Mouse (Mus musculus) intestine, embryonic 15.5 days (tissue): ENCODE results near the gene Atxn1. TPM values are rescaled to one million over a fixed set of nuclear protein-coding genes. Genes with fewer than 3 reads are reported as not detected.

Experiments used
- ATAC-seq: fragments of 200-750 bp; cut with Nextera tagmentation; 2 replicates; pipeline ENCODE4 v1.8.0; 2017; ENCODE audit warnings: moderate TSS enrichment, moderate library complexity
- H3K27ac ChIP-seq: fragments of 300-500 bp; sonication (generic); 2 replicates; pipeline ENCODE4 v1.5.1; 2015; ENCODE audit warnings: mild to moderate bottlenecking, inconsistent platforms
- H3K27me3 ChIP-seq: fragments of 300-500 bp; sonication (generic); replicated peaks from 2 replicates; pipeline ENCODE4 v1.6.1; 2015; ENCODE audit warnings: inconsistent platforms
- H3K36me3 ChIP-seq: fragments of 300-500 bp; sonication (generic); 2 replicates; pipeline ENCODE4 v1.6.1; 2015; ENCODE audit warnings: inconsistent platforms
- H3K4me1 ChIP-seq: fragments of 300-500 bp; sonication (generic); replicated peaks from 2 replicates; pipeline ENCODE4 v1.6.1; 2015; ENCODE audit warnings: inconsistent platforms
- H3K4me2 ChIP-seq: fragments of 300-500 bp; sonication (generic); replicated peaks from 2 replicates; pipeline ENCODE4 v1.6.1; 2015; ENCODE audit warnings: mild to moderate bottlenecking, inconsistent platforms
- H3K4me3 ChIP-seq: fragments of 300-500 bp; sonication (generic); replicated peaks from 2 replicates; pipeline ENCODE4 v1.5.1; 2015; ENCODE audit warnings: inconsistent platforms
- H3K9ac ChIP-seq: fragments of 300-500 bp; sonication (generic); 2 replicates; pipeline ENCODE4 v1.6.1; 2015; ENCODE audit warnings: inconsistent platforms
- H3K9me3 ChIP-seq: fragments of 300-500 bp; sonication (generic); 2 replicates; pipeline ENCODE4 v1.6.1; 2016; ENCODE audit warnings: inconsistent platforms
- WGBS: fragments of 180-500 bp; shearing (Covaris S2); methylation state at CpG from one replicate; pipeline ENCODE4 v1.1.7; 2015; 5-methylcytosine and 5-hydroxymethylcytosine counted together
- polyA plus RNA-seq: library from polyadenylated mRNA; unstranded; fragments of >200 nt; fragmentation: Nextera tagmentation; extraction: Ambion mirVana; gene quantifications from 2 replicates; pipeline ENCODE4 v1.2.1, GENCODE M21; 2015

The Atxn1 gene
- polyA plus RNA-seq, 1 experiment from 2014 or later, result 5.7 TPM

DNA sequence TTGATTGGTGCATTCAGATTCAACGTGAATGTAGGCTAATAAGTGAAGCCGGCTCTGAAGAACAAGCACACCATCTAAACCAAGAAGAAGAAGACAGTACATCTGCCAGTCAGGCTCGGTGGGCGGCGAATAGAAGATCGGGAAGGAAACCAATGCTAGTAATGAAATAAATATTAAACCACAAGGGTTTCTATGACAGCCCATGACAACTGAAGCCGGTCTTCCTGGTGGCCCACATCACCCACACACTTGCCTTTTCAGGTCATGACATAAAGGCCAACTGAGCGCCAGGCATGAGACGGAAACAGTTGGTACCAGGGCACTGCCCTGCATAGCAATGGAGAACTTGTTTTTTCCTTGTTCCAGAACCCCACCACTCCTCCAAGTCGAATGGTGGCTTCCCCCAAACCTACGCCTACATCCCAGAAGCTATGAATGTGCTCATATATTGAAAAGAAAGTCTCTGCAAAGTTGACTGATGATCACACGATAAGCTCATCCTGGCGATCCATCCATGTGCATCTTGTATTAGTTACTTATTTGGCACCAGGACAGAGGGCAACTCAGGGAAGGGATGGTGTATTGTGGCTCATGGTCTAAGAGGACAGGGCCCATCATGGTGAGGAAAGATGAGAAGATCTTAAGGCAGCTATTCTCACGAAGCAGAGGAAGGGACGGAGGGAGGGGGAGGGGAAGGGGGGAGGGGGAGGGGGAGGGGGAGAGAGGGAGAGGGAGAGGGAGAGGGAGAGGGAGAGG, 45.7 kb downstream of the Atxn1 start:
- Histone ChIP-seq H3K27me3 (no peaks in the 10 kb centered on the region), H3K9ac (no peak overlapping the region), H3K4me3 (no peak overlapping the region), H3K4me2 (no peak overlapping the region), H3K27ac (no peak overlapping the region), H3K36me3 (no peaks in the 10 kb centered on the region), H3K4me1 (no peaks in the 10 kb centered on the region), H3K9me3 (no peaks in the 10 kb centered on the region)
- no peak for ATAC-seq
- whole genome bisulfite sequencing, result 95% methylated on average over 13 of the region's 15 CpGs

DNA sequence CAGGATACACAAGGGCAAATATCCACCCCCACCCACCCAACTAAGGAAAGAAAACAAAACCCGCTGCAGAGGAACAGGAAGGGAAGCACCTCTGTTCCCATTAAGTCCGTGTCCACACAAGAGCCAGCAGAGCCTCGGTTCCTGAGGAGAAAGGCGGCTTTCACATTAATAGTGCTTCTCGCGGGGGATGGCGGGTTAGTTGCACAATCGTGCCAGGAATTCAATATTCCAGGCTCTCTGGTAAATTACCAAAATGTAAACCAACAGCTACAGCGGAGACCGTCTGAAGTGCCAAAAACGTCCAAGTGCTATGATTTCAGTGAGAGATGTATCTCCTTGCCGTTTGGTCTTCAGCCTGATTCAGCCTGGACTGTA, 46.8 kb downstream of the Atxn1 start:
- WGBS, result 51% methylated on average over 12 of the region's 12 CpGs
- no peaks in the 10 kb centered on the region for H3K36me3 ChIP-seq
- H3K4me2 ChIP-seq, result no peak overlapping the region
- no peaks in the 10 kb centered on the region for H3K27me3 ChIP-seq
- H3K4me1 ChIP-seq, result no peaks in the 10 kb centered on the region
- H3K27ac ChIP-seq, result no peak overlapping the region
- no peaks in the 10 kb centered on the region for H3K9me3 ChIP-seq
- H3K9ac ChIP-seq, result no peak overlapping the region
- H3K4me3 ChIP-seq, result no peak overlapping the region
- no peak for ATAC-seq

GRCm38 (mm10) chr13:45917058-45918005, 47.5 kb downstream of the Atxn1 start:
- Histone ChIP-seq H3K36me3 (no peaks in the 10 kb centered on the region), H3K4me2 (no peak overlapping the region), H3K4me1 (no peaks in the 10 kb centered on the region), H3K4me3 (no peak overlapping the region), H3K9ac (no peak overlapping the region), H3K9me3 (no peaks in the 10 kb centered on the region), H3K27me3 (no peaks in the 10 kb centered on the region), H3K27ac (no peak overlapping the region)
- 91% methylated on average over 21 of the region's 21 CpGs for WGBS
- no peak for ATAC-seq

DNA sequence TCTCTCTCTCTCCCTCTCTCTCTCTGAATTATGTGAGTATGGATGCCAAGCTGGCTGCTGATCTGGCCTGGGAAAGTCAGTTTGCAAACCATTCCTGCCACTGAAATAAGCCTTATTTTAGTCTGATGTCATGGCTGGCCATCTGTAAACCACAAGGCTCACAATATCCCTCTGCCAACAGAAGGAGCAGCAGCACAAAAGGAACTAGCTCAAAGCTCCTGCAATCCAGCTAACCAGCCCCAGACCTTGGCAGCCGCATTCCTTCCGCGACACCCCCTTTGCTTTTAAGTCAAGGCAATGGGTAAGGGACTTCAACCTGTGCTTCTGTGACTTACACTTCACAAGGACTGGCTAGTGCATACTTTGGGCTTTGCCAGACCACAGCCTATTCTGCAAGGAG, 48.9 kb downstream of the Atxn1 start:
- Histone ChIP-seq H3K9me3 (no peaks in the 10 kb centered on the region), H3K4me1 (no peaks in the 10 kb centered on the region), H3K4me2 (no peak overlapping the region), H3K9ac (no peak overlapping the region), H3K4me3 (no peak overlapping the region), H3K27ac (no peak overlapping the region), H3K36me3 (no peaks in the 10 kb centered on the region), H3K27me3 (no peaks in the 10 kb centered on the region)
- no peak for ATAC-seq
- WGBS, result 96% methylated on average over 3 of the region's 3 CpGs

GRCm38 (mm10) chr13:45915026-45915425, 49.8 kb downstream of the Atxn1 start:
- no peak overlapping the region for H3K9ac ChIP-seq
- no peaks in the 10 kb centered on the region for H3K27me3 ChIP-seq
- H3K36me3 ChIP-seq, result no peaks in the 10 kb centered on the region
- no peak overlapping the region for H3K4me3 ChIP-seq
- 66% methylated on average over 2 of the region's 2 CpGs for WGBS
- ATAC-seq, result no peak
- no peaks in the 10 kb centered on the region for H3K4me1 ChIP-seq
- H3K4me2 ChIP-seq, result no peak overlapping the region
- no peaks in the 10 kb centered on the region for H3K9me3 ChIP-seq
- no peak overlapping the region for H3K27ac ChIP-seq

GRCm38 (mm10) chr13:45914117-45914516, 50.7 kb downstream of the Atxn1 start:
- 92% methylated on average over 3 of the region's 3 CpGs for WGBS
- Histone ChIP-seq H3K9ac (no peak overlapping the region), H3K4me3 (no peak overlapping the region), H3K27ac (no peak overlapping the region), H3K4me2 (no peak overlapping the region), H3K27me3 (no peaks in the 10 kb centered on the region), H3K9me3 (no peaks in the 10 kb centered on the region), H3K4me1 (no peaks in the 10 kb centered on the region), H3K36me3 (no peaks in the 10 kb centered on the region)
- ATAC-seq, result no peak

GRCm38 (mm10) chr13:45911848-45912247, 53.0 kb downstream of the Atxn1 start:
- Histone ChIP-seq H3K27ac (no peak overlapping the region), H3K4me2 (no peak overlapping the region), H3K4me3 (no peak overlapping the region), H3K36me3 (no peaks in the 10 kb centered on the region), H3K9me3 (no peaks in the 10 kb centered on the region), H3K4me1 (0 out of 2 replicates have a peak, but pooled peaks cover 10% of the 10 kb centered on the region), H3K9ac (no peak overlapping the region), H3K27me3 (no peaks in the 10 kb centered on the region)
- no peak for ATAC-seq
- 81% methylated on average over 7 of the region's 7 CpGs for WGBS

- Histone ChIP-seq H3K4me1 (0 out of 2 replicates have a peak, but pooled peaks cover 15% of the 10 kb centered on the region), H3K9ac (no peak overlapping the region), H3K4me3 (no peak overlapping the region), H3K4me2 (no peak overlapping the region), H3K27me3 (no peaks in the 10 kb centered on the region), H3K9me3 (no peaks in the 10 kb centered on the region), H3K36me3 (no peaks in the 10 kb centered on the region), H3K27ac (no peak overlapping the region)
- 82% methylated on average over 5 of the region's 5 CpGs for WGBS
- no peak for ATAC-seq
These were observed 53.7 kb downstream of the Atxn1 start for GRCm38 (mm10) chr13:45911069-45911468.

GRCm38 (mm10) chr13:45910348-45910747, 54.5 kb downstream of the Atxn1 start:
- Histone ChIP-seq H3K4me3 (no peak overlapping the region), H3K27ac (no peak overlapping the region), H3K27me3 (no peaks in the 10 kb centered on the region), H3K4me1 (0 out of 2 replicates have a peak, but pooled peaks cover 15% of the 10 kb centered on the region), H3K4me2 (no peak overlapping the region), H3K36me3 (no peaks in the 10 kb centered on the region), H3K9ac (no peak overlapping the region), H3K9me3 (no peaks in the 10 kb centered on the region)
- no peak for ATAC-seq
- WGBS, result 91% methylated on average over 7 of the region's 7 CpGs

DNA sequence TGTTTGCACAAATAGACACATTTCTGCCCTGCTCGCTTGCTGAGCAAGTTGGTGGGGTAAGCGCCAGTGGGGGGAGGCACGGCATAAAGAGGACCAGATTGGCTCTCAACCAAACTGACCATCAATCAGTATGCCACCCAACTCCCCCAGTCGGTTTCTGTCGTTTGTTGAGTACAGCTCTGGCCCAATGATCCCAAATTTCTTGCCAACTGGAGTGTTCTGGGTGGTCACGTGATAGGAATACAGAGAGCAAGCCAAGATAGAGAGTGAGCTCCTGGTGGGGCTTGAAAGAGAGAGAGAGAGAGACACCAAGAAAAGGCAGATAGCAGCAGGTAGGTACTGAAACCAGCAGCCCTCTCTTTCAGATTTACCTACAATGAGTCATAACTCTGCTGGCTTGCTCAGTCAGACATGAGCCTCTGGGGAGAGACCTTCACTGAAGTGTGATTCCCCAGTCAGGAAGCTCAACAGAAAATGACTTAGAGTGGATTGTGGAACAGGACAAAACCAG, 57.6 kb downstream of the Atxn1 start:
- no peak overlapping the region for H3K4me2 ChIP-seq
- H3K9me3 ChIP-seq, result no peaks in the 10 kb centered on the region
- no peak overlapping the region for H3K9ac ChIP-seq
- WGBS, result 40% methylated on average over 6 of the region's 6 CpGs
- H3K36me3 ChIP-seq, result no peaks in the 10 kb centered on the region
- no peaks in the 10 kb centered on the region for H3K27me3 ChIP-seq
- no peak overlapping the region for H3K27ac ChIP-seq
- 0 out of 2 replicates have a peak, but pooled peaks cover 15% of the 10 kb centered on the region for H3K4me1 ChIP-seq
- no peak overlapping the region for H3K4me3 ChIP-seq
- no peak for ATAC-seq

GRCm38 (mm10) chr13:45906438-45907166, 58.2 kb downstream of the Atxn1 start:
- H3K27me3 ChIP-seq, result no peaks in the 10 kb centered on the region
- no peak overlapping the region for H3K27ac ChIP-seq
- H3K4me3 ChIP-seq, result no peak overlapping the region
- no peaks in the 10 kb centered on the region for H3K9me3 ChIP-seq
- no peak overlapping the region for H3K9ac ChIP-seq
- H3K4me2 ChIP-seq, result no peak overlapping the region
- H3K36me3 ChIP-seq, result no peaks in the 10 kb centered on the region
- WGBS, result 53% methylated on average over 10 of the region's 10 CpGs
- no peak for ATAC-seq
- H3K4me1 ChIP-seq, result 0 out of 2 replicates have a peak, but pooled peaks cover 15% of the 10 kb centered on the region

GRCm38 (mm10) chr13:45904955-45905354, 59.9 kb downstream of the Atxn1 start:
- H3K27me3 ChIP-seq, result no peaks in the 10 kb centered on the region
- no peaks in the 10 kb centered on the region for H3K36me3 ChIP-seq
- H3K4me2 ChIP-seq, result no peak overlapping the region
- H3K27ac ChIP-seq, result no peak overlapping the region
- no peaks in the 10 kb centered on the region for H3K9me3 ChIP-seq
- H3K4me1 ChIP-seq, result 0 out of 2 replicates have a peak, but pooled peaks cover 15% of the 10 kb centered on the region
- no peak overlapping the region for H3K4me3 ChIP-seq
- H3K9ac ChIP-seq, result no peak overlapping the region
- WGBS, result 56% methylated on average over 4 of the region's 4 CpGs
- ATAC-seq, result no peak
